Comparison of ENCODE assay signal across 8 mouse cellular contexts in the genomic region with DNA sequence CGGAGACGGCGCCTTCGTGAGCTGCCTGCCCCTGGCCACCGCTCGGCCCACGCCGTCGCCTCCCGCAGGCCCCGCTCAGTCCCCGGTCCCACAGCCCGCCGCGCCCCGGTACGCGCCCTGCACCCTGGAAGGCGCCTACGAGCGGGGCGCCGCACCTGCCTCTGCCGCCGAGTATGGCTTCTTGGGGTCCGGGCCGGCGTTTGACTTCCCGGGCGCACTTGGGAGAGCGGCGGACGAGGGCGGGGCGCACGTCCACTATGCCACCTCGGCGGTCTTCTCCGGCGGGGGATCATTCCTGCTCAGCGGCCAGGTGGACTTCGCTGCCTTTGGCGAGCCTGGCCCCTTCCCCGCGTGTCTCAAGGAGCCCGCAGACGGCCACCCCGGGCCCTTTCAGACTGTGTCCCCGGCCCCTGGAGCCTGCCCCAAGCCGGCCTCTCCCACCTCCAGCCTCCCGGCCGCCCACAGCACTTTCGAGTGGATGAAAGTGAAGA. TPM values are rescaled to one million over a fixed set of nuclear protein-coding genes. Genes with fewer than 3 reads are reported as not detected.
DNase-seq lines count a peak whose midpoint lies in the region; ATAC-seq and TF ChIP-seq lines count a peak whose summit lies in the region.

No protein-coding gene starts in this region.

- DNase-seq in left cerebral cortex, adult 2 months (ENCODE audit: extremely low spot score in 1 of 2, low spot score in 2 of 2) = no peak
- DNase-seq in left cerebral cortex, postnatal 4 days = no peak
- DNase-seq in kidney, postnatal 14 days = peak; percentile 21
- DNase-seq in urinary bladder, postnatal 36 days (ENCODE audit: low spot score in 2 of 2) = no peak
- no peak for DNase-seq in urinary bladder, adult 2 months (ENCODE audit: low spot score)
- DNase-seq in urinary bladder, postnatal 25 days (ENCODE audit: low spot score) = no peak

- no peaks in the 10 kb centered on the region for H3K36me3 ChIP-seq in forebrain, embryonic 12.5 days (replicated peaks)
- no peaks in the 10 kb centered on the region for H3K36me3 ChIP-seq in neural tube, embryonic 14.5 days (ENCODE audit: control insufficient read depth, insufficient read depth, low read length)

- no peaks in the 10 kb centered on the region for H3K9me3 ChIP-seq in forebrain, embryonic 12.5 days
- H3K9me3 ChIP-seq in neural tube, embryonic 14.5 days (ENCODE audit: control insufficient read depth, low read length) = no peaks in the 10 kb centered on the region

- peaks cover 17% of the 10 kb centered on the region for H3K4me1 ChIP-seq in forebrain, embryonic 12.5 days
- H3K4me1 ChIP-seq in neural tube, embryonic 14.5 days (ENCODE audit: control insufficient read depth, insufficient read depth, low read length) = peaks cover 11% of the 10 kb centered on the region; the same call in 1 of the 2 replicates

- peak overlapping the region; percentile 83 for H3K4me2 ChIP-seq in forebrain, embryonic 12.5 days
- peak overlapping the region; percentile 100 for H3K4me2 ChIP-seq in neural tube, embryonic 14.5 days (ENCODE audit: low read depth, low read length)

- H3K9ac ChIP-seq in forebrain, embryonic 12.5 days = no peak overlapping the region; the same call in 1 of the 2 replicates
- H3K9ac ChIP-seq in neural tube, embryonic 14.5 days (replicated peaks; ENCODE audit: low read depth, low read length) = peak overlapping the region; percentile 41

- ATAC-seq in forebrain, embryonic 12.5 days (ENCODE audit: low FRiP score) = 0 out of 2 replicates have a peak, but pooled peaks have one; percentile 20
- ATAC-seq in neural tube, embryonic 14.5 days (ENCODE audit: low read depth) = peak; percentile 62; the same call in 1 of the 2 replicates

- WGBS in forebrain, embryonic 12.5 days = under 1% methylated on average over 50 of the region's 53 CpGs
- WGBS in neural tube, embryonic 14.5 days = under 1% methylated on average over 53 of the region's 53 CpGs

- intact Hi-C loops in left cerebral cortex, adult 2 months (cut with DNase I) = no loop called here
- intact Hi-C loops in left cerebral cortex, postnatal 4 days (cut with DNase I) = no loop called here

- H3K27ac ChIP-seq in left cerebral cortex, adult 2 months = no peak overlapping the region
- H3K27ac ChIP-seq in forebrain, embryonic 12.5 days = no peak overlapping the region
- no peak overlapping the region for H3K27ac ChIP-seq in neural tube, embryonic 14.5 days (ENCODE audit: low read depth, low read length)

- no peak for TF ChIP-seq CTCF in left cerebral cortex, adult 2 months (IDR thresholded peaks at IDR 0.05)

- peaks cover 87% of the 10 kb centered on the region for H3K27me3 ChIP-seq in forebrain, embryonic 12.5 days
- H3K27me3 ChIP-seq in neural tube, embryonic 14.5 days (ENCODE audit: control insufficient read depth, insufficient read depth, low read length) = peaks cover 5% of the 10 kb centered on the region; the same call in 1 of the 2 replicates

- H3K4me3 ChIP-seq in left cerebral cortex, adult 2 months = peak overlapping the region; percentile 46
- H3K4me3 ChIP-seq in forebrain, embryonic 12.5 days (replicated peaks) = peak overlapping the region; percentile 51
- peak overlapping the region; percentile 52 for H3K4me3 ChIP-seq in neural tube, embryonic 14.5 days (ENCODE audit: low read depth, low read length)

RNA-seq across cellular contexts. Expression of gene Hoxd1, which starts 0.5 kb away (rescaled TPM):
- total RNA-seq in left cerebral cortex, adult 2 months (2021) = not detected
- not detected for total RNA-seq in left cerebral cortex, postnatal 4 days (2021)
- polyA plus RNA-seq in forebrain, embryonic 12.5 days (2016; fragmentation: Nextera tagmentation; extraction: Ambion mirVana) = 0.31 and 0.52 TPM in 2 replicates
- 0.32 and 4.6 TPM in 2 replicates for polyA plus RNA-seq in neural tube, embryonic 14.5 days (2014; fragmentation: Nextera tagmentation; extraction: Ambion mirVana)
- polyA plus RNA-seq in urinary bladder, adult 2 months (2012; rRNA removed) = 0.04 TPM in 1 of 2 replicates, not detected in the other

RNA-seq across cellular contexts. Expression of gene Gm28230, which starts 36.8 kb away (rescaled TPM):
- total RNA-seq in left cerebral cortex, adult 2 months (2021) = not detected
- not detected for total RNA-seq in left cerebral cortex, postnatal 4 days (2021)
- polyA plus RNA-seq in forebrain, embryonic 12.5 days (2016; fragmentation: Nextera tagmentation; extraction: Ambion mirVana) = not detected in 2 replicates
- polyA plus RNA-seq in neural tube, embryonic 14.5 days (2014; fragmentation: Nextera tagmentation; extraction: Ambion mirVana) = 1.4 and 2.5 TPM in 2 replicates
- polyA plus RNA-seq in urinary bladder, adult 2 months (2012; rRNA removed) = 8.8 and 10.0 TPM in 2 replicates

RNA-seq across cellular contexts. Expression of gene Hoxd4, which starts 51.6 kb away (rescaled TPM):
- total RNA-seq in left cerebral cortex, adult 2 months (2021) = not detected
- total RNA-seq in left cerebral cortex, postnatal 4 days (2021) = not detected
- not detected in 2 replicates for polyA plus RNA-seq in forebrain, embryonic 12.5 days (2016; fragmentation: Nextera tagmentation; extraction: Ambion mirVana)
- polyA plus RNA-seq in neural tube, embryonic 14.5 days (2014; fragmentation: Nextera tagmentation; extraction: Ambion mirVana) = 4.7 and 5.5 TPM in 2 replicates
- polyA plus RNA-seq in urinary bladder, adult 2 months (2012; rRNA removed) = 39.2 and 61.2 TPM in 2 replicates

RNA-seq across cellular contexts. Expression of gene Hoxd3, which starts 51.6 kb away (rescaled TPM):
- total RNA-seq in left cerebral cortex, adult 2 months (2021) = not detected
- not detected for total RNA-seq in left cerebral cortex, postnatal 4 days (2021)
- polyA plus RNA-seq in forebrain, embryonic 12.5 days (2016; fragmentation: Nextera tagmentation; extraction: Ambion mirVana) = not detected in 2 replicates
- 13.5 and 13.9 TPM in 2 replicates for polyA plus RNA-seq in neural tube, embryonic 14.5 days (2014; fragmentation: Nextera tagmentation; extraction: Ambion mirVana)
- 2.6 and 2.7 TPM in 2 replicates for polyA plus RNA-seq in urinary bladder, adult 2 months (2012; rRNA removed)

RNA-seq across cellular contexts. Expression of gene Hoxd8, which starts 58.9 kb away (rescaled TPM):
- total RNA-seq in left cerebral cortex, adult 2 months (2021) = not detected
- total RNA-seq in left cerebral cortex, postnatal 4 days (2021) = under 1 TPM; 0.22 to 0.76 TPM
- polyA plus RNA-seq in forebrain, embryonic 12.5 days (2016; fragmentation: Nextera tagmentation; extraction: Ambion mirVana) = 0.08 TPM in 1 of 2 replicates, not detected in the other
- 19.9 and 23.6 TPM in 2 replicates for polyA plus RNA-seq in neural tube, embryonic 14.5 days (2014; fragmentation: Nextera tagmentation; extraction: Ambion mirVana)
- polyA plus RNA-seq in urinary bladder, adult 2 months (2012; rRNA removed) = 19.5 and 23.1 TPM in 2 replicates
